Mouse (Mus musculus) MEL-GATA-1-ER (cell line): ENCODE measurements around the gene Irf2.

Experiments
- DNase-seq: peaks from one replicate; pipeline ENCODE4 v3.0.0-alpha.2; 2012; ENCODE audit warnings: low read depth; ENCODE audit errors: extremely low read depth

The Irf2 gene

GRCm38 (mm10) chr8:46739003-46739949, at the start of gene Irf2:
Gene Irf2, plus strand, starts transcription at chr8:46739732.
- peak; percentile 87 for DNase-seq

DNA sequence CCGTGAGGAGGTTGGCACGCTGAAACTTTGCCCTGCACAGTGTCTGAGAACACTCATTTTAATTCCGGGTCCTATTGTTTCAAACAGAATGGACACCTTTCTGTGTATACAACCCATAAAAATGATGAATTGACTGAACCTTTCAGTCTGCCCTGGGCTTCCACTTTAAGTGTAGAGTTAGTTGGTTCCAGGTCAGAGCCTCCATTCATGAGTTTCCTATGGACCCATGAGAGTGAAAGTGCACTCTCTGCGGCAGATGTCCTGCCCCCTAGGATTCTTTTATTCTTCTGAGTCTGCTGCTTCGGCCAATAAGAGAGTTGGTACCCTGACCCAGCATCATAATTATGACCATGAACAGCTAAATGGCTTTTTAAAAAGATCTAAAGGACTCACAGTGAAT, 49.4 kb upstream of the Irf2 start:
- DNase-seq = no peak

DNA sequence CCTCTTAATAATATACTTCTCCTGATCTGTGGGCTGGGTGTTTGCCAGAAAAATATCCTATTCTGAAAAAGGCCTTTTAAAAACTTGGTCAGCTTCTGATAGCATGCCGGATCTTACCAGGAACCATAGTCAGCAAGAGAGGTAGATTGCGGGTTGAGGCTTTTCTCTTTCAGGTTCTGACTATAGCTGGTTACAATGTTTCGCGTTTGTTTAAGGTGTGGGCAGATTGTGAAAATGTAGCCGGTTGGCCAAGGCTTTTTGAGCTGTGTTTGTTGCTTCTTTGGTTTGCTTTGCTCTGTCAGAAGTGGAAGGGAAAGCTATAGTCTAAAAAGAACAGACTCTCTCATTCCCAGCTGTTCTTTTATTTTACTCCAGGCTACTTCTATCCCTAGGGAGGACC, 49.0 kb upstream of the Irf2 start:
- no peak for DNase-seq

DNA sequence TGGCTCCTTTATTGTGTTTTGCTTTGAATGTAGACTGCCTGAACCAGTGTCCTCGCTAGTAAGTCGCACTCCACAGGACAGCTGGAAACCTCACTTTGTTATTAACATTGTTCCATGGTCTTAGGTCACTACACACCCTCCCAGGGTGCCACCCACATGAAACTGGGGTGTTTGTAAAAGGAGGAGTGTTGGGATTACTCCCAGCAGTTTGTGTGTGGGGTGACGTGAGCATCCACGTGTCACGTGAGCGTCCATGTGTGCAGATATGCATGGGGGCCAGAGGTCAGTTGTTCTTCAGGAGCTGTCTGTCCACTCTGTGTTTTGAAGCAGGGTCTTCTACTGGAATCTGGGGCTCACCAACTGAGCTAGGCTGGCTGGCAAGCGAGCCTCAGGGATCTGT, 48.2 kb upstream of the Irf2 start:
- no peak for DNase-seq

GRCm38 (mm10) chr8:46696256-46697041, 43.1 kb upstream of the Irf2 start:
- DNase-seq = no peak

GRCm38 (mm10) chr8:46697566-46697965, 42.0 kb upstream of the Irf2 start:
- DNase-seq = no peak

DNA sequence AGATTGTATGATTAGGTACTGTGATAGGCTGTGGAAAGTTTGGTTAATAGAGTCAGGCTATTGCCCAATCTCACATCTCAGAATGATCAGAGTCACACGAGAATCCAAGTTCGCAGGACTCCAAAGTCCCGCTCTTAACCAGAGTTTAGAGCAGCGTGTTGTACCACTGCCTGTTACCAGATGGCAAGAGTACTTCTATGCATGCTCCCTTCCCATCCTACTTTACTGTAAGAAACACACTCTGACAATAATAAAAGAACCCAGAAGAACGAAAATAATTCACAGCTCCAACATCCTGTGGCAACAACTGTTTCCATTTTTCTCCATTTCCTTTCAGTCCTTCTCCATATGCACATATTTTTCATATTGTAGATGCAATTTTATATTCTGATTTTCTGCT, 41.4 kb upstream of the Irf2 start:
- no peak for DNase-seq

GRCm38 (mm10) chr8:46705145-46705544, 34.4 kb upstream of the Irf2 start:
- no peak for DNase-seq

DNA sequence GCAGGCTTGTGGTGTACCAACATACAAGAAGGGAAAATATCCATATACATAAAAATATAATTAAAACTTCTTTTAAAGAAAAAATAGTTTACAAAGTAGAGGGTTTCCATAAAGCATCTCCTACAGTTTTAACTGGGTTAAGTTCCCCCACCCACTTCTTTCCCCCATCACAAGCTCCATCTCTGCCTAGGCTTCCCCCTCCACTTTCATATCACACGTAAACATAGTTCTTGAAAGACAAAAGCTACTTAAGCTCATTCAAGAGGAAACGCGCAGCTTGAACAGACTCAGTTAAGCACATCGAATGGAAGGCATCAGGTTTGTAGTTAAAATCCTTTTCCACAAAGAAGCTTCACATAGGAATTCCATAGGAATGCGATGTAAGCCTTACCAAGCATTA, 32.8 kb upstream of the Irf2 start:
- DNase-seq = no peak

DNA sequence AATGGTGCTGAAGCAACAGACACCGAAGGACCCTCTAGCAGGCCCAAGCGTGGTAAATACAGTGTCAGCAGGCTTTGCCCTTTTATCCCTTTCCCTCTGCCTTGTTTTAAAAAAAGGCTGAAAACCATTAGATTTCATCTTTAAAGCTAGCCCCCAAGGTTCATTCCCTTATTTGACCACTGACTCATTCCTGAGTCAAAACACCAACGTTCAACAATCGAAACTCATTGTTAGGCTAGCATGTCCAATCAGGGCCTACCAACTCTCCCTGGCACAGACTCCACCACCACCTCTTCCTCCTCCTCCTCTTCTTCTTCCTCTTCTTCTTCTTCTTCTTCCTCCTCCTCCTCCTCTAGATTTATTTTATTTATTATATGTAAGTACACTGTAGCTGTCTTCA, 30.2 kb upstream of the Irf2 start:
- no peak for DNase-seq

- no peak for DNase-seq
Measured at GRCm38 (mm10) chr8:46710289-46710688, 29.2 kb upstream of the Irf2 start.

- DNase-seq = no peak
Measured at GRCm38 (mm10) chr8:46711496-46711895, 28.0 kb upstream of the Irf2 start.

GRCm38 (mm10) chr8:46713178-46713577, 26.4 kb upstream of the Irf2 start:
- DNase-seq = no peak

DNA sequence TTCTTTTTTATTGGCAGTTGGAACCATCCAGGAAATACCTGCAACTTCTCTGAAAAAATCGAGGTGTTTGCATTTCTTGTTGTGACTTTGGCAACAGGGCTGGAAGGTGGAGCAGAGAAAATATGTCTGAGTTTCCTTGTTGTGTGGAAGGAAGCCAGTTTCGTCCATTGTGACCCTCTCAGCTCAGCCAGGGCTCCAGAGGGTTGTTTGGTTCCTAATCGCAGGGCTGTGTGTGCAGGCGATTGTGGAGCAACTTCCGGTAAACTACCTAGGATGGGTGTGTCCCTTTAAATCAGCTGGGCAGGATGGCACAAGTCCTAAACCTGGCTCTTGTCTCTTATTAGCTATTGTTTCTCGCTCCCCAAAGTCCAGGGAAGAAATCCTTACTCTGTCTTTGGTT, 25.7 kb upstream of the Irf2 start:
- peak; percentile 45 for DNase-seq

- no peak for DNase-seq
Measured at GRCm38 (mm10) chr8:46714400-46714799, 25.1 kb upstream of the Irf2 start.

DNA sequence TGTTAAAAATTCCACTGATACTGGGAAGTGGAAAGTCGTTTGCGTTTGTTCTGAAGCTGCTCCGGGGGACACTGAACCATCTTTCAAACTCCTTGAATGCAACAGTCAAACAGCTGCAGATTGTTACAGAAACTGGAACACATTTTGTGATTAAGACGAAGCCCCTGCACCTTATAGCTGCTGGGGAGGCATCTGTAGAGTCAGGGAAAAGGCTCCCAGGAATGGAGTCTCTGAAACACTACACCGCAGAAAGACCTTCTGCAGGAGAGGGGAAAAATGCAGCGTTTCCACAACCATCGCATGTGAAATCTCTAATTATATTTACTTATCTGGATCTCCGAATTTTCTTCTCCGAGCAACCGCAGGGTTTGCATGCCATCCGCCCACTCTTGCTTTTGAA, 23.1 kb upstream of the Irf2 start:
- no peak for DNase-seq

- DNase-seq = no peak
Measured at GRCm38 (mm10) chr8:46717170-46717569, 22.4 kb upstream of the Irf2 start.

GRCm38 (mm10) chr8:46718301-46718700, 21.2 kb upstream of the Irf2 start:
- DNase-seq = no peak

DNA sequence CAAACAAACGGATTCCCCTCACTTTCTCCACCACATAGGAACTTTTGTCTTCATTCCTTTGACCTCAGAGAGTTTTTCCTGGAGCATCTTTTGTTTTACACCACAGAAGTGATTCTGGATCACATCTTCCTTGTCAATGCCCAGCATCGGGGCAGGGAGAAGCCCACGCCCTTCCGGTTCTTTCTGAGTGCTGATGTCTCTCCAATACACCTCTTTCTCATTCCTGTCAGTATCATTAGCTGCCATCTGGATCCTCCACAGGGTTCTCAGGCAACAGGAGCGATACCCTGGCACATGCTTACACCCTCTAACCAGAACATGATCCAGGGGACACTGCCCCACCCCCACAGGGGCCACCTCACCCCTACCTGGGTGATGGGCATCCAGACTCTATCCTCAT, 20.8 kb upstream of the Irf2 start:
- DNase-seq = no peak

DNA sequence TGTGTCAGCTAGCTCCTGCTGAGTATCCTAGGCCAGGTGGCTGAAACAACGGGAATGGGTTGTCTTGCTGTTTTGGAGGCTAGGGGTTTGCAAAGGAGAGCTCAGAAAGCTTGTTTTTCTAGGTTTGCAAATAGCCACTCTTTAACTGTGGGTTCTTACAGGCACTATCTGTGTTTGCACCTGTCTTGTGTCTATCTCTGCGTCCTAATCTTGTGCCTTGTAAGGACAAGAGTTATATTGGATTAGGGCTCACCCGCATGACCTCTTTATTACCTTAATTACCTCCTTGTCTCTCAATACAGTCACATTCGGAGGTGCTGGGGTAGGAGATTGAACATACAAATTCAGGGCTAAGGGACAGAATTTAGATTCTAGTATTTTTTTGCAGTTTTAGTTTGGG, 18.9 kb upstream of the Irf2 start:
- DNase-seq = no peak

- no peak for DNase-seq
Measured at GRCm38 (mm10) chr8:46721065-46721845, 18.3 kb upstream of the Irf2 start.

GRCm38 (mm10) chr8:46722536-46722935, 17.0 kb upstream of the Irf2 start:
- DNase-seq = no peak
